Mouse (Mus musculus): ENCODE measurements around the gene Cntn4. TPM values are rescaled to one million over a fixed set of nuclear protein-coding genes. Genes with fewer than 3 reads are reported as not detected.

The Cntn4 gene
- 1 to 10 TPM; 2.5 to 4.9 TPM for total RNA-seq (2021)
- long read RNA-seq, experiment 1, partial matches to known transcripts, result 0 of 1 reads
- long read RNA-seq, experiment 1, other reads (novel, unspliced or antisense), result 1 of 1 reads
- long read RNA-seq, experiment 2, partial matches to known transcripts, result 0 of 2 reads
- long read RNA-seq, experiment 2, other reads (novel, unspliced or antisense), result 2 of 2 reads

GRCm38 (mm10) chr6:105677149-105678031, at the start of gene Cntn4:
Gene Cntn4, plus strand, starts transcription at chr6:105677660.
- peak; percentile 38 for DNase-seq

- no peak for DNase-seq
These were observed 3.2 kb upstream of the Cntn4 start for GRCm38 (mm10) chr6:105674276-105674675.

- DNase-seq, result peak; percentile 3
These were observed 2.4 kb upstream of the Cntn4 start for GRCm38 (mm10) chr6:105675099-105675498.

GRCm38 (mm10) chr6:105676637-105677036, 823 bp upstream of the Cntn4 start:
- no peak for DNase-seq

GRCm38 (mm10) chr6:105678778-105679177, 1.3 kb downstream of the Cntn4 start:
- DNase-seq, result no peak

GRCm38 (mm10) chr6:105681496-105681895, 4.0 kb downstream of the Cntn4 start:
- no peak for DNase-seq

GRCm38 (mm10) chr6:105683251-105683650, 5.8 kb downstream of the Cntn4 start:
- no peak for DNase-seq

GRCm38 (mm10) chr6:105684123-105684522, 6.7 kb downstream of the Cntn4 start:
- no peak for DNase-seq

GRCm38 (mm10) chr6:105688195-105688594, 10.7 kb downstream of the Cntn4 start:
- DNase-seq, result no peak

GRCm38 (mm10) chr6:105742026-105742425, 64.6 kb downstream of the Cntn4 start:
- peak; percentile 3 for DNase-seq

GRCm38 (mm10) chr6:105780616-105781015, 103.2 kb downstream of the Cntn4 start:
- no peak for DNase-seq

- no peak for DNase-seq
These were observed 111.0 kb downstream of the Cntn4 start for GRCm38 (mm10) chr6:105788462-105788861.

GRCm38 (mm10) chr6:105835099-105835498, 157.6 kb downstream of the Cntn4 start:
- no peak for DNase-seq

GRCm38 (mm10) chr6:105847296-105847695, 169.8 kb downstream of the Cntn4 start:
- DNase-seq, result no peak

GRCm38 (mm10) chr6:105892838-105893237, 215.4 kb downstream of the Cntn4 start:
- no peak for DNase-seq

- DNase-seq, result no peak
These were observed 261.0 kb downstream of the Cntn4 start for GRCm38 (mm10) chr6:105938485-105938884.

GRCm38 (mm10) chr6:105939303-105939702, 261.8 kb downstream of the Cntn4 start:
- no peak for DNase-seq

GRCm38 (mm10) chr6:105940591-105940990, 263.1 kb downstream of the Cntn4 start:
- no peak for DNase-seq

GRCm38 (mm10) chr6:105991492-105991891, 314.0 kb downstream of the Cntn4 start:
- peak; percentile 2 for DNase-seq

- DNase-seq, result no peak
These were observed 335.6 kb downstream of the Cntn4 start for GRCm38 (mm10) chr6:106013018-106013417.

GRCm38 (mm10) chr6:106015126-106015525, 337.7 kb downstream of the Cntn4 start:
- no peak for DNase-seq

- DNase-seq, result no peak
These were observed 371.4 kb downstream of the Cntn4 start for GRCm38 (mm10) chr6:106048878-106049277.

GRCm38 (mm10) chr6:106056123-106056522, 378.7 kb downstream of the Cntn4 start:
- no peak for DNase-seq
